Mouse (Mus musculus) inflammation-experienced regulatory T-cells, adult 6 months (primary cell): Measurements from ENCODE around the gene Mctp2. TPM values are rescaled to one million over a fixed set of nuclear protein-coding genes. Genes with fewer than 3 reads are reported as not detected.

Source experiments
- ATAC-seq: one replicate; pipeline ENCODE4 v1.8.0; 2017
- polyA plus RNA-seq, 3 experiments: library from polyadenylated mRNA; unstranded; fragments of 100-300 nt; shearing (Covaris generic); gene quantifications; one replicate each; pipeline ENCODE4 v1.2.1; 2017

Mctp2 gene
- polyA plus RNA-seq, 3 experiments from 2014 or later, result 3.2 to 7.3 (median 5.4) TPM

GRCm38 (mm10) chr7:72165726-72166701 is 140.4 kb downstream of the Mctp2 start:
- no peak for ATAC-seq

GRCm38 (mm10) chr7:72162256-72162655 is 144.2 kb downstream of the Mctp2 start:
- ATAC-seq, result no peak

DNA sequence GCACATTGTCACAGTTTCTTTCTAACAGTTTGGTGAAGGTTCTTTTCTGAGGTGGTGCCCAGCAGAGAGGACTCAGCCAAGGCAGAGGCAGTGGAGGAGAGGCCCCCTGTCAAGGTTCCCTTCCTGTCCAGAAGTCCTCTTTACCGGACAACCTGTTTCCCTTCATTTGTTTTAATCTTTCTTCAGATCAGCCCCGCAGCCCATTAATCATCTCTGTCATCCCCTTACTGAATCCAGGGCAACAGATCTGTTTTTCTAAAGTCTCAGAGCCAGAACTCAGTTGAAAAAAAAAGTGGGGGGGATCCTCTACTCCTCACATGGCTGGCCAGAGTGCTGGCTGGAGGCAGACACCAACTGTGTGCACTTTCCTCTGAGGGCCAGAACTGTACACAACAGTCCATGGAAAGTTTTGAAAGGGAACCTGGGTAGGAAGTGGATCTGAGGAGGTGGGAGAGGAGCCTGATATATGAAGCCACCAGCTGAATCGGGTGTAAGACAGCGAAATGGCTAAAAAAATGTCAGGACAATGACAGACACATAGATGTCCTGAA is 146.8 kb downstream of the Mctp2 start:
- ATAC-seq, result no peak

DNA sequence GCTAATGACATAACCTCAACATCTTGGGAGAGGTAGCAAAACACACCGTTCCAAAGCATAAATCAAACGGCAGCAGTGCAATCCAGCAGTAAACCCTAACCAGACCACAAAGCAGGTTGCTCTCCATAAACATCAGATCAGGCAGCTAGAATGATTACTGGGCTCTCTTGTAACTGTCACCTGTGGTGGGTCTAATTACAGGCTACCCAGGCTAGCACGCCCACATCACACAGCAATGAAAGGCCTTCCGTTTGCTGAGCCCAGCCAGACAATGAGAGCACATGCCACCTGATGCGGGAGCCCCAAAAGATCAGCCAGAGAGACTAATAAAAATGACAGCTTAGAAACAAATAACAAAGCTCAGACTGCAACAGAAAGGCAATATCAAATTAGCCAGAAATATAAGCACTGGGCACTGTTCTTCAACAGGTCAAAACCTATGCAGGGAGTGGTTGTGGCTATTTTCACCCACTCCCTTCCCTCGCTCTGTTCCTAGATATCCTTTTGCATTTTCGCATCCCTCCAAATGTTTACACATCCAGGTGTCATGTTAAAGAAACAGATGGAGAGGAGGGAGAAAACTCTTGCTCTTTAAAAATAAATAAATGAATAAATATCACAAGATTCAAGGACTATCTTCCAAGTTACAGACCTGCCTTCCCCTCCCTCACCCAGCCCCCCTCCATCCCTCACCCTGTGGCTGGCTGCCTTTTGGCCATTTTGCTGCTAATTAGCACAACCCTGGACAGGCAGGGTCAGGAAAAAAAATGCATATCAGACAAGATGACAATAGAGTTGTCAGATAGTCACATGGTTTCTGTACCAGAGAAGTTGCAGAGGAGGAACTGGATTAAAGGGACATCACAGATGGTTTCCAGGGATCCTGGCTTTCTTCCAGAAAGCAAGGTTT is 155.4 kb downstream of the Mctp2 start:
- ATAC-seq, result no peak

- no peak for ATAC-seq
Measured at GRCm38 (mm10) chr7:72149073-72149472, 157.3 kb downstream of the Mctp2 start.

- ATAC-seq, result no peak
Measured at GRCm38 (mm10) chr7:72146849-72147248, 159.6 kb downstream of the Mctp2 start.

DNA sequence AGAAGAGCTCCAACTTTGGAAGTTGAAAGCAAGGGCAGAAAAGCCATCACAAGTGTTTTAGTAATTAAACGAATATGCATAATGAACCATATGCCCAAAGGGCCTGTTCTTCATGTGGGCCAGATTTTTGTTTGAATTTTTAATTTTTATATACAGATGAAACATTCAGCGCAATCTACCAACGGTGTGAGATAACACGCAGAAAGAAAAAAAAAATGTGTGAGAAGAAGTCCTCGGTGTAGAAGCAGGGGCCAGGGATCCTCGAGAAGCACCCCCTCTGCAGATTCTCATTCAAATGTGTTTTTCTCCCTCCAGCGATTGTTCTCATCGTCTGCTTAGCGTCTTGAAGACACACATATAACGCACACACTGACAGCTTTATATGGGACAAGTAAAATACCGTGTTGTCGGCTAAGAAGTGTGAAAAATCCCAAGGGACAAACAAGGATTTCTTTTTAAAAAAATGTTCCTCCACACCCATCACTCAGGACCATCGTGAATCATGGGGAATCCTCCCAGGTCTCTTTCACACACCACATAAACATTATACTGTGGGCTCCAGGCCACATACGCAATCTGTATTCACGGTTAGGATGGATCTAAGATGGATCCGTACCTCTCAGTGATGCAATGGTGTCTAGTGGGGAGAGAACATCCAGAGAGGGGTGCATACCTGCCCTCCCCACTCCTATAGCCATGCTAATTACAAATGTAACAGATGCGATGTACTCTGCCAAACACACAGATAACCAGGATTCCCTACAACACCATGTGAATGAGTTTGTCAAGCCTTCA is 160.5 kb downstream of the Mctp2 start:
- no peak for ATAC-seq

- no peak for ATAC-seq
Measured at GRCm38 (mm10) chr7:72138701-72139100, 167.7 kb downstream of the Mctp2 start.

GRCm38 (mm10) chr7:72120986-72121385 is 185.4 kb downstream of the Mctp2 start:
- ATAC-seq, result no peak

GRCm38 (mm10) chr7:72119713-72120112 is 186.7 kb downstream of the Mctp2 start:
- no peak for ATAC-seq

- no peak for ATAC-seq
Measured at GRCm38 (mm10) chr7:72117376-72118077, 188.9 kb downstream of the Mctp2 start.

- ATAC-seq, result no peak
Measured at GRCm38 (mm10) chr7:72115073-72115472, 191.3 kb downstream of the Mctp2 start.

DNA sequence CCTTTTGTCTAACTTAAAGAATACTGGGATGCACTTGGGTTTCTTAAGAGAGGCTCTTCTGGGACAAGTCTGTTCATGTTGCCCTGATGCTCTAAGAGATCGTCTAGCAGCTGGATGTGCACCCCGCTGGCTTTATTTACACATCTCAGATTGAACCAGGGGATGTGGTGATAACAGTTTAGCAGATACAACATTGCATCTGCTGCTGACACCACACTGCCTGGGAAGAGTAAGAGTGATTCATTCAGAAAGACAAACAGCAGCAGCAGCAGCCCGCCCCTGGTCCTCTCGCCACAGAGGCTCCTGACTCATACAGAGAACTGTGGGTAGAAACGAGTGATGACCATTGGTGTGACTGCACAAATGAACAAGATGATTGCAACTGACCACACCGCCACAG is 195.8 kb downstream of the Mctp2 start:
- ATAC-seq, result no peak

DNA sequence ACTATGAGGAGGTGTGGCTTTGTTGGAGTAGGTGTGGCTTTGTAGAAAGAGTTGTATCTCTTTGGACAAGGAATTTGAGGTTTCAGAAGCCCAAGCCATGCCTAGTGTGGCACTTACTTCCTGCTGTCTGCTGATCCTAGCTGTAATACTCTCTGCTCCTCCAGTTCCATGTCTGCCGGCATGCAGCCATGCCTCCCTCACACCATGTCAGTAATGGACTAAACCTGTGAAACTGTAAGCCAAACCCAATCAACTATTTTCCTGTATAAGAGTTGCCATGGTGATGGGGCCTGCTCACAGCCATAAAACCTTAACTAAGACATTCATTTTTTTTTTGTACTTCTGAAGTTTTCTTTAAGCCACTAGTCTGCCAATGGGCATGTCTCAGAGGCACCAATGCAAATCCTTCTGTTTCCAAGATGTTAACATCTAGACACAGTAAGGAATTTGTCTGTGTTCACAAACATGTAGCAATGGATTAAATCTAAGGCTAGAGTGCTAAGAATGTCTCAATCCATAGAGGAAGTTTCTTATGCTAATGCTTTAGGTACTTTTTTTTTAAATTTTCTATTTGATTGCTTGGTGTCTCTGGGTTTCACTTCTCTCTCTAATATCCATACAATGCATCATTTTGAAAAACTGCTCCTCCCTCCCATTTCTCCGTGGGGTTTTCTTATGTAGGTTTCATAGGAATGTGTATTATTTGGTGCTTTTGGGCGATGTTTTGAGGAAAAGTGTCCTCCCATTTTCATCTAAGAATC is 197.6 kb downstream of the Mctp2 start:
- ATAC-seq, result no peak

GRCm38 (mm10) chr7:72104170-72104569 is 202.2 kb downstream of the Mctp2 start:
- no peak for ATAC-seq

- ATAC-seq, result no peak
Measured at GRCm38 (mm10) chr7:72103654-72104053, 202.8 kb downstream of the Mctp2 start.

GRCm38 (mm10) chr7:72100683-72101082 is 205.7 kb downstream of the Mctp2 start:
- no peak for ATAC-seq

DNA sequence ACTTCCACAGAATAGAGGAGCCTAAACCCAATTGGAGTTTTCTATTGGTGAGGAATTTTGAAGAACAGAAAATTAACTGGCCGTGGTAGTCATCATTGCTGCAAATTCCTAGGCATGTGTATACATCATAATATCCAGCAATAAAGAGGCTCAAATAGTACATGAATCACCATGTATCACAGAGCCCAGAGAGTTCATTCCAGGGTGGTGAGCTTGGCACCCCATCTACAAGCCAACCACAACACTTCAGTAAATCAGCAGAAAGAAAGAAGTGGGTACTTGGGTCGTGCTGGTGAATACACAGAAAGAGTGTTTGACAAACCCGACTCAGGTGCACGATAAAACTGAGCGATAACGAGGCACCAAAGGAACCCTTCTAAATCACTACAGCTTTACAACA is 207.8 kb downstream of the Mctp2 start:
- no peak for ATAC-seq

DNA sequence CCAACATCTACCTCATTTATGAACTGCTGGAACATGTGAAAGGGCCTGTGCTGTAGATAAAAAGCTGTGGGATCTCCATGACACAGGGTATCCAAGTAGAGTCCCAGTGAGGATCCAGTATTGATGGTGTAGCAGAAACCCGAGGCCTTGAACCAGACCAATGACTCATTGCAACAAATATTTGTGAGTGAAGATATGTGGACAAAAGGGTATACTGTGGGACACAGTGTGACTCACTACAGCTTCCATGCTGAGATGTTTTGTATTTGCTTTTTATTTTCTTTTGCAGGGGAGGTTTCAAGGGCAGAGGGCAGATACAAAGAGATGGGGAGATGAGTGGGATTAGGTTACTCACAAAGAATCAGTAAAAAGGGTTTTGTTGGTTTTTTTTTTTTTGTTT is 209.4 kb downstream of the Mctp2 start:
- ATAC-seq, result no peak

DNA sequence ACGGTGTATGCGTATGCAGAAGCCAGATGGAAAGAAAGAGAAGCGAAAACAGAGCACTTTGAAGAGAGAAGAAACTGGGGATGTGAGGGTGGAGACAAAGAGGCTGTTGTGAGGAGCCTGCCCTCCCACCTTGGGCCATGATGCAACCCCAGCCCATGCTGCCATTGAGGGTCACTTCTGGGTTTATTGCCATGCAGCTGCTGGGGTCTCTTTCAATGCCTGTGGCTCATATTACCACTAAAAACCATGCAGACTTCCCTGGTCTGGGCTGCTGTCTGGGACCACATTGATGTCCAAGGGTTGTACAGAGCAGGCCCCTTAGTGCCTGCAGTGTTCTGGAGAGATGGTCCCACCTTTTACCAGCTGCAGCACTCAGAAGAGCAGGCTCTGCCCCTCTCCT is 210.0 kb downstream of the Mctp2 start:
- no peak for ATAC-seq
